Mouse (Mus musculus): ENCODE data around the gene Fmnl2. TPM values are rescaled to one million over a fixed set of nuclear protein-coding genes. Genes with fewer than 3 reads are reported as not detected.

The Fmnl2 gene
- polyA plus RNA-seq, 2 experiments from 2014 or later = 0.11 to 0.30 TPM

DNA sequence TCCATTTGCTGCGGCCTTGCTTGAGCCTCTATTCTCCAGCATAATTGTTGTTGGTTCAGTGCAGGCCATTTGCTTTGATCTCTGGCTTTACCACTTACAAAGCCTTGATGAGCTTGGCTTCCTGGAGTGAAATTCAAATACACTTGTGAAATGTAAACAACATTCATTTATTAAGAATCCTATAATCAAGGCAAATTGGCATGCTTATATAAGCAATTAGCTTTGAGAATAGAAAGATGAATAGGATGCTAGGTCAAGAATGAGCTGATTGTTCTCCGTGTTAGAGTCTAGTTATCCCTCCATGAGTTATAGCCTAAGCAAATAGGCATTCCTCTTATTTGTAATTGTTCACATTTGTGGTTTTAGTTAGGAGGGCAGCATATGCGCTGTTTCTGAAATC, 8.5 kb downstream of the Fmnl2 start:
- no peak for ATAC-seq

DNA sequence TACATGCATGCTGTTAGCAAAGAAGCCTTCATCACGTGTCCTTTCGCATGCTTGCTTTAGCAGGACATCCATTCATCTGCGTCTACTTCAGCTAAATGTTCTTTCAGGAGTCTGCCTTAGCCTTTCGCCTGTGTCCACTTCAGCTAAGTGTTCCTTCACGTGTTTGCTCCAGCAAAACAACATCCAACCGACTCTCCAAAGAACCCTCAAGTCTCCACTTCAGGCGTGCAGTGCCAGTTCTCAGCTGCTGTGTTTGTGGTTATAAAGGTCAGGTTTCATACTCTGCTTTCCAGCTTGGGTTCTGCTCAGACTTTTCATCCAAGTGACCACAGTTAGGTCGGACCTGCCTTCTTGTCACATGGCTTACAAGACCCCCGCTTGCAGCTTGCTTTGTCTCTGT, 10.1 kb downstream of the Fmnl2 start:
- no peak for ATAC-seq

DNA sequence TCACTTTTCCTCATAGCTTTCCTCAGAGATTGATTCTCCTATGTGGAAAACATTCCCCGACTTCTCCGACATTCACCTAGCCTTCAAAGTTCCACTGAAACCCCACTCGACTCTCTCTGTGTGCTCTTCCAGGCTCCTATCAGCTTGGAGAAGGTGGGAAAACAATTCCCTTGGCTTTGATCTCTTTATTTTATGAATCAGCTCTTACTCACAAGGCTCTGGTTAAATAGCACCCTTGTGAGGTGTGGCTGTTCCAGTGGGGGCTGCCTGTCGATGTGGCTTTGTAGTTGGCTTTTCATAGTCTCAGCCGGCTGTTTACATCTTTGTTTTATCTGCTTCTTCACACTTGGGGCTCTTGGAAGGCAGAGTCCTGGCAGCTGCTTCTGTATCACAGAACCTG, 10.5 kb downstream of the Fmnl2 start:
- no peak for ATAC-seq

DNA sequence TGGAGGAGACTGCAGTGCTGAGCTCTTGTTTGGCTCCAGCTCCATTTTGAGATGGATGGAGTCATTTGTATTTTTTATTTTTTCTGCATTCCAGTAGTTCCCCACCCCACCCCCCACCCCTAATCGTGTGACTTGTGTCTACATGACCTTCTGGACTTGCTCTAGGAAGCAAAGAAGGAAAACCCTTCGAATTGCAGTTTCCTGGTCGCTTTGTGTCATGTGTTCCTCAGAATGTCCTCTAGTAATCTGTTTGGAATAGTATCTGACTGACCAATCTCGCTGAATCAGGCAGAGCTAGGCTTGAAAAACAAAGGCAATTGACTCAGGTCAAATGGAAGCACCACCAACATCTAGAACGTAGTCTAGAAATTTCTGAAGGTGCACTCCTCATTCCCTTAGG, 15.0 kb downstream of the Fmnl2 start:
- ATAC-seq = no peak

DNA sequence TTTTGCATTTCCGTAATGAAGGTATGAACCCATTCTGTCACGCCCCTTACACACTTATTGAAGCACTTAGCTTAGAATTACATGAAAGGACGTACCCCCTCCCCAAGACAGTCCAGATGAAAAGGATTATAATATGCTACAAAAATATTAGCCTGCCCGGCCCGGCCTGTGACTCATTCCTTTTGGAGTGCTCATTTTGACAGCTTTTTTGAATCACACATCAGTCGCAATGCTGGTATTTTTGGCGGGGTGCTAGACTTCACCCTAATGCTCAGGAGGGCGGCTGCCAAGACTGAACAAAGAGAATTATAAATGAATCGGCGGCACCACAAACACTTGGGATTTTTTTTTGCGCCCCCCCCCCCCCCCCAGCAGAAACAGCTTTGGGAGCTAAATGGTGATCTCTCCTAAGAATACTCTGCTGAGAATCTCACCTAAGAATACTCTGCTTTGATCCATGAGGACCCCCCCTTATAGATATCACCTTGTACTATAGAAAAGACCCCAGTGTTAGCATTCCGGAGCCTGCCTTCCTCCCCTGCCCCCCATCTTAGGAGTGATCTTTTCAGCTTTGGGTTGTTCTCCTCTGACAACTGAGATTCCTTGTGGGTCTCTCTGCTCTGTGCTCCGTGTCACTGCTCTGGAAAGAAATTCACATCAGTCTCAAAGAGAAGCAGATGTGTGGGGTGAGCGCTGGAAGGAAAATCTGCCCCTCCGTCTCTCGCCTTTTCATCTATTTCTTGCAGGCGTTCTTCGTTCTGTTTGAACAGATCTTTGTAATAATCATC, 15.8 kb downstream of the Fmnl2 start:
- no peak for ATAC-seq

DNA sequence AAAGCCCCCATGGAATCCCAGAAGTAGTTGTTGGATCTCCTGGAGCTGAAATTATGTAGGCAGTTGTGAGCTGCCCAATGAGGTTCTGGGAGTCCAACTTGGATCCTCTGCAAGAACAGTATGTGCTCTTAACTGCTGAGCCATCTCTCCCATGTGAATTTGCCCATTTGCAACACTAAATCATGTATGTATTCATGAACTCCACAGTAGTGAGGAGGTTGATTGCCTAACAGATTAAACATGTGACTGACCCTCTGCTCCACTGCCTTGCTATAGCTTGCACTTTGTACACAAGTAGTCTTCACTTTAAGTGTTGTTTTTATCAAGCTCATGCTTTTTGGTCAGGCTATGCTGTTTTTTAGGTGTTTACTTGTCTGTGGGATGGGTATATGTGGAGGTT, 17.1 kb downstream of the Fmnl2 start:
- no peak for ATAC-seq

DNA sequence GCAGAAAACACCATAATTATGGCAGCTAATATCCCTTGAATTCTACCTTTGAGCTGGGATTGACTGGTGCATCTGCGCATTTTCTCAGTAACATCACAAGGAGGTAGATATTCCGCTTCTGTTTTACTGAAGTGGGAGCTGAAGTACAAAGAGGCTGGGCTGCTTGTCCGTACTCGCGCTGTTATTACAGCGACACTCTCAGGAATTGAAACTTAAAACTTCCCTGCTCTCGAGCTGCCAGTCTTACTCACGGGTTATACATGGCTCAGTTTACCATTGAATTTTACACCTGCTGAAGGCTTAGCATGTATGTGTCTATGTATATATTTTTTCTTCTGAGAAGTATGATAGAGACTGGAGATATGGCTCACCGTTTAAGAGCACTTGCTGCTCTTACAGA, 18.1 kb downstream of the Fmnl2 start:
- no peak for ATAC-seq

DNA sequence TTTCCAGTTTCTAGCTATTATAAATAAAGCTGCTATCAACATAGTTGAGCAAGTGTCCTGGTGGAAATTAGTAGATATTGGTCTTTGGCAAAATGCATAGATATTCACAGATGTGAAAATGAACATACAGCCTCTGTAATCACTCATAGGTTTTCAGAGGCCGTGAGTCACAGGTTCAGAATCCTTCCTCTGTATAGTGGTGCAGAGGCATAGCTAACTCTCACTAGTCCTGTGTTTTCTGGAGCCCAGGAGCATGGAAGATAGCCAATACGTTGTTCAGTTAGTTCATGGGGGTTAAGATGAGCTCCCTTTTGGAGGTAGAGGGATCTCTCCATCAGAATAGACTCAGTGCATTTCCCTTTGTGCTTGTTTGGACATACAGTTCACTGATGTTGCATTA, 25.7 kb downstream of the Fmnl2 start:
- ATAC-seq = no peak

DNA sequence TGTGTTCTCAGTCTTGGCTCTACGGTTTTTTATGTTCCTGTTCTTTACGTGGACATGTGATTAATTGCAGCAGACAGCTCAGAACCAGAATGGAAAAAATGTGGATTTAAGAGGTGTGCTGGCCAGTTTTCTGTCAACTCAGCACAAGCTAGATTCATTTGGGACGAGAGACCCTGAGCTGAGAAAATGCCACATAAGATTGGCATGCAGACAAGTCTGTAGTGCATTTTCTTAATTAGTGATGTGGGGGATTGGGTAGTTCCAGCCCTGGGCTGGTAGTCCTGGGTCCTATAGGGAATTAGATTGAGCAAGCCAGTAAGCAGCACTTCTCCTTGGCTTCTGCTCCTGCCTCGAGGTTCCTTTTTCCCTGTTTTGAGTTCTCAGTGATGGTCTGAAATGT, 26.4 kb downstream of the Fmnl2 start:
- no peak for ATAC-seq

DNA sequence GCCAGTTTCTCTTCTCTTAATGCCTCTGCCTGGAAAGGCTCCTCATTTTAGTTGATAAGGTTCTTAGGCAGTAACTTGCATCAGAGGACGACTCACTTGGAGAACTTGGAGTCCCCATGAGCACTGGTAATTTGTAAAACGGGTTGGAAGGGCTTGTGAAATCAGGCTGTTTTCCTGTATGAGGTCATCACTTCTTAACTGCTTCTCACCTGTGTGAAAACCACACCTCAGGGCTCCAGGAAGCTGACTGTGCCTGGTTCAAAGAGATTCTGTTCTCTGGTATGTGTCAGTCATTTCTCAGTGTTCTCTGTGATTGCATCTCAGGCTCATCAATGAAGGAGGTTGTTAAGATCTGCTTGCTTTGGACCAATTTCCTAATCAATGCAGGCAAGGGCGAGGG, 27.4 kb downstream of the Fmnl2 start:
- no peak for ATAC-seq

DNA sequence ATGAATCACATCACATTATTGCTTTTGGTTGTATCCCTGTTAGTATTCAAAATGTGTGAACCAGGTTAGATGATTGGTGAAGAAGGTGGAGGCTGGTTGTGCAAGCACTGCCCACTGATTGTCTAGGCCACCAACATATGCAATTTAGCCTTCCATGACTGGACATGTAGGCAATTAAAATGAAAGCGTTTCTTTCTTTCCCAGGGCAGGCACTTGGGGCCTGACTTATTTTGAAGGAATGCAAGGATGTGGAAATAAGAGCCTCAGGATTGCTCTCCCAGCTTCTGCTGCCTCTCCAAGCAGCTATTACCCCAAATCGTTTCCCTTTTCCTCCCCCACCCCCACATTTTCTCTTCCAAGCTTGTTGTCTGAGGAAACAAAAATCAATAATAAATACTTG, 29.6 kb downstream of the Fmnl2 start:
- no peak for ATAC-seq

DNA sequence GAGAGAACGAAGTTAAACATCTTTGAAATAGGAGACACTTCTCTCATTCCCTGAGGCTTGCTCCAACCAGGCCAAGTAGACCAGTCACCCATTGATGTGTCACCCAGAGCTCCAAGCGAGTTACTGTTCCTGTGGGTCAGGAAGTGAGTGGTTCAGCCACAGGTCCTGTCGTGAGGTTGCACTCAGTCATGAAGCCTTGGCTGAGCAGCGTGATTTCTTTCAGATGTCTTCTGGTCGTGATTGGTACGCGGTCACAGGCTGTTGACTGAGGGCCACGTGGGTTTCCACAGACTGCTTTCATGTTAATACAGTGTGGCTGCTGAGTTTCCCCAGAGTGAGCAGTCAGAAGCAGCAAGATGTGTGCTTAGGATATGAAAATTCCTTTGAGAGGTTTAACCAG, 33.5 kb downstream of the Fmnl2 start:
- no peak for ATAC-seq

DNA sequence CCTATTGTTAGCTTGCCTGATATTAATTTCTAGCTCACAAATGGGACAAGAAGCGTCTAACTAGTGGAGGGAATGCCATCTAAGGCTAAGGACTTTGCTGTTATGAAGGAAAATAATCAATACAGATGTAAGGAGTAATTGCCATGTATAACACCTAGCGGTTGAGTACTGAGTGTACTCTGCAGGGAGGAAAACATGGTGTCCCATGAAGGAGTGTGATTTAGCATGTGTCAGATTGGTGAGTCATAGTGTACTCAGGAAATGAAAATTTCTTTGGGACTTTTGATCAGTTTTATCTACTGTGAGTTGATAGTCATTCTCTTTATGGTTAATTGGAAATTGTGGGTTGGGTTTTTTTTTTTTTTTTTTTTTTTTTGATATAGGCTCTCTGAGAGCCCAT, 34.1 kb downstream of the Fmnl2 start:
- no peak for ATAC-seq

DNA sequence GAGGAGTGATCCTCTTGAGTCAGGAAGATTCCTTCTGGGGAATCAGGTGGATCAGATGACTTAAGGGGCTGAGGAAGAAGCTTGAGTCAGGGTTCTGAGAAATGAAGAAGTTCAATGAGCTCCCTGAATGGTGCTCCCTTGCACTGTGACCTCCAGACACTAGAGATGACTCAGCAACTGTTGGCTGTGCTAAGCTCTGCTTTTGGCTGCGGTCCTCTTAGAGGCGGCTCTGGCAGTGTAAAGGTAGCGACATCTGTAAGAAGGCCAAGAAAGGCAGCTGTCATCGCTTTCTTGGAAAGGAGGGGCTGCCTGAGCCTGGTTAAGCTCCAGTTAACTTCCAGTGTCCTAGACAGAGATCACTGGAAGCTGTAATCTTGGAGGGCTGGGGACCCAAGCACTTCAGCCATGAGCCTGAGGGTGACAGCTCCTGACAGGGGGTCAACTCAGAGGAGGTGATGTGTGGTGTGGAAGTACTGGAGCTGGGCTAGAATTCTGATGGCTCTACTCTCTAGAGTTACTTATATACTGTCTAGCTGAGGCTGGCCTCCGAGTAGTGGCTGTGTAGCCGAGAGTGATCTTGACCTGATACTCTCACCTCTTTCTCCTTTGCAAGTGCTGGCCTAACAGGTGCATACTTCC, 37.4 kb downstream of the Fmnl2 start:
- no peak for ATAC-seq

DNA sequence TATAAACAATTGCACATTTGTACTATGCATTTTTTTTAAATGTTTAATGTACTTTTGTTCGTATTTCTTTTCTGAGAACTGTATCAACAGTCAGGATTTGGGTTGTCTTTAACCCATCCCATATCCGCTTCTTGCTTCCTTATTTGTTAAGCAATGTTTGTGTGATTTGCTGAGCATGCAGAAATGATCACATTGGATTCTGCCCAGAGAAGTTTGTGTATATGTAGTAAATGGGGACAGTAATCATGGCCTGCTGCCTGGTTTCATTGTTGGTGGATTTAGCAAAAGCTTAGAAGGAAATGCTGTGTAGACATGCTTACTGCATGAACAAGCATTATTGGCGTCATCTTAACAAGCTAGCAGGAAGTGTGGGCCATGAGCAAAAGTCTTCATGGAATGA, 39.3 kb downstream of the Fmnl2 start:
- ATAC-seq = no peak

DNA sequence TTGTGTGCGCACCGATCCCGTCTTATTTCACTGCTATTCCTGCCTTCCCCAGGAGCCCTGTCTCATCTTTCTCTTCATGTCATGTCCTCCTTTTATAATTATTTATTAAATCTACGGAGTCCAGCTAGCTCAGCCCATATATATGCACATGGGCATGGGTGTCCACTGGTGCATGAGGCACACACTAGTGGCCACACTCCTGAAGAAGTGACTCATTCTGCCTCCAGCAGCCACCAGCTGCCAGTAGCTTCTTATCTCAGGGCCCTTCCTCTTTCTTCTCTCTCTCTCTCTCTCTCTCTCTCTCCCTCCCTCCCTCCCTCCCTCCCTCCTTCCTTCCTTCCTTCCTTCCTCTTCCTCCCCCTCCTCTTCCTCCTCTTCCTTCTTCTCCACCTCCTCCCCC, 43.1 kb downstream of the Fmnl2 start:
- ATAC-seq = no peak

DNA sequence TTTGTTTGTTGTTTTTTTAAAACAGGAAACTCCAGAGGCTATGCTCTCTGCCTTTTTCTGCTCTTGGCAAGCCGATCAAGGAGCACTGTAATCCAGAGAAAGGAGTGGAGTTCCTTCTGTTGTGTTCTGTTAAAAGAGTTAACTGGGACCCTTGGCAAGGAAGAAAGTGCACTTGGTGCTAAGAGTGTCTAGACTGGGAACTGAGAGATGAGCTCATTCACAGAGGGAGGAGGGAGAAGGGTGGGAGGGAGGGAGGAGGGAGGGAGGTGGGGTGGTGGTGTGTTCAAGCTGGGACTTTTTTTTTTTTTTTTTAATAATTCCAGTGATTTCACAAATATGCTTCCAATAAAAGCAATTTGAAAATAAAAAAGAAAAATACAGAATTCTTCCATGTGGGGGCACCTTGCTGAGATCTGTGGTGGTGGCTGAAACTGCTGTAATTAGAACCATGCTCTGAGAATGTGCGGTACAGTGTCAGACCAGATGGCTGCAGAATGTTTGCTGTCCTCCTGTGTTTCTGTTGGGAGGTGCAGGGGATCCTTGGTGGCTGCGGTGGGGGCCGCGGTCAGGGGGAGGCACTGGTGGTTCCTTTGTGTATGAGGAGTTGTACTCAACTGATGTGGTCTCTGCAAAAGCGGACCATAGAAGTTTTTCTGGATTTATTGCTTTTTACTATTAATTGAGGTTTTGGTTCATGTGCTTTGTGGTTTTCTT, 43.8 kb downstream of the Fmnl2 start:
- ATAC-seq = no peak

DNA sequence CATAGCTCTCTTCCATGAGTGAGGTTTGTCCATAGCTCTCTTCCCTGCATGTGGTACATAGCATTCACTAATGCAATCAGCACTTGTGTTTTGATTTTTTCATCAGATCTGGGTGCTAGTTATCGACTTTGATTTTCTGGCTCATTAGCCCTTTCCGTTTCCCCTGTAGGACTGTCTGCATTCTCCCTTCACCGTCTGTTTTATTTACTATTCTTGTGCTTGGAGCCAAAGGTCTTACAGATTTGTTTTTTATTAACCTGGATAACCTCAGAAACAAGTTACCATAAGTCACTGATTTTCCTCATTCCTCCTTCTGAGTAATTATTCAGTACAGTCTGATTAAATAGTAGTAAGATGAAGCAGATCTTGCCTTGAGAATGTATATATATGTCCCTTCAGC, 44.8 kb downstream of the Fmnl2 start:
- ATAC-seq = no peak

DNA sequence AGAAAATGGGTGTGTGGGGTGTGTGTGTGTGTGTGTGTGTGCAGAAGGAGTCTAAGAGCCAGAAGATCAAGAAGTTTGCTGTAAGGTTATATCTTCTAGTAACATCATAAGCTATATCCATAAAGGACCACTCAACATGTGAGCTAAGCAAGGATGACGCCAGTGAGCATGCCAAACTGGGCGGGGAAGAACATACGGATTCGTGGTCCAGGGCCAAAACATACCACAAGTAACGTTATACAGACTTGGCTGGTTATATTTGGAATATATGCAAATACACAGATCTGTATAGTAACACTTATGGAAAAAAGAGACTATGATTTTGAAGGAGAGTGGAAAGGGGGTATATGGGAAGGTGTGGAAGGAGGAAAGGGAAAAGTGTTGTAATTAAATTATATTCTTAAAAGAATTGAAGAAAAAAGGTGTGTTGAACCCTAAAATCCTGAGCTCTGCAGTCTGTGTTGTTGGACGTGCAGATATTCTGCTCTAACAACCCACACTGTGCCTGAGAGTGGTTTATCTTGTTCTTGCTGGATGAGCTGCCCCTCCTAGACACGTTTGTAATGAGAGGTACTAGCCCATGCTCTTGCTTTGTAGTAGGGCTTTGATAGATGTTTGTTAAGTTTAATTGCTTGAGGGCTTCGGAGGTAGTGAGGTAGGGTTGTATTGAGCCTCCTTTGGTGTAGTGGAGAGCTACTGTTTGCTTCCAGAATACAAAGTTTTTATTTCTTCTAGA, 45.7 kb downstream of the Fmnl2 start:
- no peak for ATAC-seq

DNA sequence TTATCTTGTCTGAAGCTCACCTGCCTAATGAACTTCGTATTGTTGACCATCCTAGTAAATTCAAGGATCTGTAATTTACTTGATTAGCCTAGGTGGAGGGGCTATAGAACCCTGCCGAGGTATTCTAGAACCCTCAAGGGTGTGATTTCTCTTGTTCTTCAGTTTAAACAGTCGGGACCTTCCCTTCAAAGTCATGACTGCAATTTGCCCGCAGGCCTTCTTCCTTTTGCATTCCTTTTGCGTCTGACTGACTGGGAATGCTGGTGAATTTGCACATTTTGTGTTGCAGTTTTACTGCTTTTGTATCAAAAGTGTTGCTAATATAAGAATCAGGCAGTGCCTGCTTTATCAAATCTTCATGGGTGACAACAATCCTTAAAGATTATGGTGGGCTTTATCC, 46.9 kb downstream of the Fmnl2 start:
- no peak for ATAC-seq

DNA sequence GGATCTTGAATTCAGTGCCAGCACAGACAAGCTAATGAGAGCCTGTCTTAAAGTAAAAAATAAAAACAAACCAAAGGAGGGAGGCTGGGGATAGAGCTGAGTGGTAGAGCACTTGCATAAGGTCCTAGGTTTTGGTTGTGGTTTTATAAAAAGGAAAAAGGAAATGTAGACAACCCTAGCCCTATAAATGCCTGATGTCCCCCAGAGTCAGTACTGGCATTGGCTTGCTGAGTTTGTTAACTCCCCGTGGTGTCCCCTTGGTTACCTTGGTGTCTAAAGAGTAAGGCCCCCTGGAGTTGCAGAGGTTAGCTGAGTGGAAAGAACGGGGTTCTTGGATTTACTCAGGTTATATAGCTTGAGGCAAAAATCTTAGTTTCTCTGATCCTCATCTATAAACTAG, 55.7 kb downstream of the Fmnl2 start:
- no peak for ATAC-seq

DNA sequence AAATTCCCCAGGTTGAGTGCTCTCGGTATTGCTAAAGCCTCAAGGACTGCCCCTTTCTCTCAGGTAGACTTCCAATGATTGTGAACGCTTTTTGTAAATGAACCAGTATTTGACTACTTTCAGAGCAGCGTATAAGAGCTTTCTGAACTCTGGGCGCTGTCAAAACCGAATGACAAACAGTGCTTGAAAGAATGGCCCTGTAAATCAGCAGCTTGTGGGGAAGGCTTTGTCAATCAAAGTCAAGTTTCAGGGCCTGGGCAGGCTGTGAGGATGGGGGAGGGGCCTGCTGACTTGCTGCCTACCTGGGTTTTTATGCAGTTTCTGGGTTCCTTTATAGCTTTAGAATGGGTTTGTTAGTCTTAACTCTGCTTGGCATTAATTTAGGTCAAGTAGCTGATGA, 56.1 kb downstream of the Fmnl2 start:
- ATAC-seq = no peak

DNA sequence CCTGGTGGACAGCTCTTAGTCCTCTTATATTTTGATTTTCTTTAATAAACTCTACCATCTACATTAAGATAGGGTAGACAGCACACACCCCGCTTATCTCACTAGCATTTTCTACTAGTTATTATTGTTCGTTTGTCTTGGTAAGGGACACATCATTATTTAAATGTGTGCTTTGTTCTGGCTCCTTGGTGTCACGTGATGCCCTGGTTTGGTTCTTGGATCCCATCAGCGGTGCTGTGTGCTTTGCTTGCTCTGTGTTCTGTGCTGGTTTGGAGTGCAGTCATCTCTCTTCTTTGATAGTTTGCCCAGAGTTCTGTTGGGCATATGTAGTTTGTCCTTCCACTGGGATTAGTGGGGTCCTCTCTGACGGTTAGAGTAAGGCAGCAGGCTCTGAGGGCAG, 57.9 kb downstream of the Fmnl2 start:
- no peak for ATAC-seq
